Mouse (Mus musculus): ENCODE results near the gene Ube2j1. TPM values are rescaled to one million over a fixed set of nuclear protein-coding genes. Genes with fewer than 3 reads are reported as not detected.
"Not testable (repeated sequence)": the region's sequence is repeated elsewhere in the genome, so short reads cannot be mapped to it uniquely, and the experiment has no call there.

Gene Ube2j1
- polyA plus RNA-seq, 1 experiment from 2014 or later = 30.6 TPM

DNA sequence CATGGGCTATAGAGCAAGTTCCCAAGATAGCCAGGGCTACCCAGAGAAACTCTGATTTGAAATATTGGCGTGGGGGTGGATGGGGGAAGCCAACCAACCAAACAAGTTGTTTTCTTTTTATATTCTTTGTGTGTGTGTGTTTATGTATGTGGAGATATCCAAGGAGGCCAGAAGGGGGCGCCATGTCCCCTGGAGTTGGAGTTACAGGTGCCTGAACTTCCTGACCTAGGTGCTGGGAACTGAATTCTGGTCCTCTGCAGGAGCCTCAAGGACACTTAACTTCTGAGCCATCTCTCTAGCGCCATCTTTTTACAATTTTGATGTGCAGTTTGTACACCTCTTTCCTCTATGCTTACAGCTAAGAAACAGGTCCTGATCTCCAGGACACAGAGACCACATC is 37.0 kb upstream of the Ube2j1 start:
- Histone ChIP-seq H3K4me1 (replicated peaks) (peaks cover 10% of the 10 kb centered on the region; the same call in 1 of the 2 replicates), H3K9me3 (replicated peaks) (no peaks in the 10 kb centered on the region), H3K4me2 (no peak overlapping the region), H3K27me3 (replicated peaks) (no peaks in the 10 kb centered on the region), H3K4me3 (no peak overlapping the region), H3K36me3 (peaks cover 17% of the 10 kb centered on the region), H3K27ac (ENCODE audit: poor library complexity, severe bottlenecking) (no peak overlapping the region), H3K9ac (no peak overlapping the region)
- ATAC-seq (ENCODE audit: insufficient number of reproducible peaks, low FRiP score) = no peak
- WGBS = 81% methylated on average over 3 of the region's 3 CpGs

DNA sequence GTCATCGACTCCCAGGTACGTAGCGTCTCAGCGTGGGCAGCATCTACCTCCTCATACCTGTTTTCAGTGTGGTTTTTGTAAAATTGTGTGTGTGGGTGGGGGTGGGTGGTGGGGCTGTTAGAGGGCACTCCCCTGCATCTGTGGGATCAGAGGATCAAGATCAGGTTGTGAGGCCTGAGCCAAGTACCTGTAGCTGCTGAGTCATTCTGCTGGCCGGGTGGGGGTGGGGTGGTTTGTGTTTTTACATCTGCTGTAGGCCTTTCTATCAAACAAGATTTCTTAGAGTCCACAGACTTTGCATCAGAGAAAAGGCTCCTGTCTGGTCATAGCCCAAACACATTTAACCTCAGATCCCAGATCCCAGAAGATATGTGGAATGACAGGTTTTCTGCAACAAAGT is 35.1 kb upstream of the Ube2j1 start:
- H3K27me3 ChIP-seq (replicated peaks) = no peaks in the 10 kb centered on the region
- WGBS = 96% methylated on average over 5 of the region's 5 CpGs
- ATAC-seq (ENCODE audit: insufficient number of reproducible peaks, low FRiP score) = no peak

GRCm38 (mm10) chr4:32997571-32997970 is 33.6 kb upstream of the Ube2j1 start:
- Histone ChIP-seq H3K4me1 (replicated peaks) (no peaks in the 10 kb centered on the region), H3K27me3 (replicated peaks) (no peaks in the 10 kb centered on the region), H3K4me2 (no peak overlapping the region), H3K9me3 (replicated peaks) (no peaks in the 10 kb centered on the region), H3K9ac (no peak overlapping the region), H3K36me3 (peaks cover 21% of the 10 kb centered on the region), H3K27ac (ENCODE audit: poor library complexity, severe bottlenecking) (no peak overlapping the region), H3K4me3 (no peak overlapping the region)
- WGBS = 92% methylated on average over 5 of the region's 5 CpGs
- ATAC-seq (ENCODE audit: insufficient number of reproducible peaks, low FRiP score) = no peak

More for the DNA sequence above, 35.1 kb upstream of the Ube2j1 start:
- Histone ChIP-seq H3K36me3 (peaks cover 21% of the 10 kb centered on the region), H3K9me3 (replicated peaks) (no peaks in the 10 kb centered on the region), H3K4me2 (no peak overlapping the region), H3K9ac (no peak overlapping the region), H3K4me3 (no peak overlapping the region), H3K4me1 (replicated peaks) (peaks cover 10% of the 10 kb centered on the region; the same call in 1 of the 2 replicates), H3K27ac (ENCODE audit: poor library complexity, severe bottlenecking) (no peak overlapping the region)

DNA sequence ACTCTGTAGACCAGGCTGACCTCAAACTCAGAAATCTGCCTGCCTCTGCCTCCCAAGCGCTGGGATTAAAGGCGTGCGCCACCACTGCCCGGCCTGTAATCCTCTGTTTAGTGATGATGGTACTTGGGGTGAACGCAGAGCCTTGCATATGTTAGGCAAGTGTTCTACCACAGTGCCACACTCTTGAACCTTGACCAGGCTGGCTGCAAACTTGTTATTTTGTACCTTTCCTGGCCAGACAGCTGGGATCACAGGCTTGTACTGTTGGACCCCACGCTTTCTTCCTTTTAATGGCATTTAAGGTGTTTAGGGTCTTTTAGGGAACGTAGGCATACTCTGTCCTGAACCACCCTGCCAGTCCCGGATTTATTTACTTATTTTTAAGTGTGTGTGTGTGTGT is 32.2 kb upstream of the Ube2j1 start:
- H3K4me2 ChIP-seq = no peak overlapping the region
- H3K9me3 ChIP-seq (replicated peaks) = no peaks in the 10 kb centered on the region
- no peak overlapping the region for H3K4me3 ChIP-seq
- no peak overlapping the region for H3K27ac ChIP-seq (ENCODE audit: poor library complexity, severe bottlenecking)
- H3K27me3 ChIP-seq (replicated peaks) = no peaks in the 10 kb centered on the region
- H3K9ac ChIP-seq = no peak overlapping the region
- WGBS = 97% methylated on average over 8 of the region's 8 CpGs
- no peak for ATAC-seq (ENCODE audit: insufficient number of reproducible peaks, low FRiP score)
- peaks cover 20% of the 10 kb centered on the region for H3K36me3 ChIP-seq
- no peaks in the 10 kb centered on the region for H3K4me1 ChIP-seq (replicated peaks)

- no peak for ATAC-seq (ENCODE audit: insufficient number of reproducible peaks, low FRiP score)
- Histone ChIP-seq H3K4me3 (no peak overlapping the region), H3K27me3 (replicated peaks) (no peaks in the 10 kb centered on the region), H3K36me3 (peaks cover 22% of the 10 kb centered on the region), H3K4me2 (no peak overlapping the region), H3K9ac (no peak overlapping the region), H3K9me3 (replicated peaks) (no peaks in the 10 kb centered on the region), H3K4me1 (replicated peaks) (no peaks in the 10 kb centered on the region), H3K27ac (ENCODE audit: poor library complexity, severe bottlenecking) (no peak overlapping the region)
- WGBS = 74% methylated on average over 3 of the region's 3 CpGs
Measured at GRCm38 (mm10) chr4:33002081-33002480, 29.1 kb upstream of the Ube2j1 start.

DNA sequence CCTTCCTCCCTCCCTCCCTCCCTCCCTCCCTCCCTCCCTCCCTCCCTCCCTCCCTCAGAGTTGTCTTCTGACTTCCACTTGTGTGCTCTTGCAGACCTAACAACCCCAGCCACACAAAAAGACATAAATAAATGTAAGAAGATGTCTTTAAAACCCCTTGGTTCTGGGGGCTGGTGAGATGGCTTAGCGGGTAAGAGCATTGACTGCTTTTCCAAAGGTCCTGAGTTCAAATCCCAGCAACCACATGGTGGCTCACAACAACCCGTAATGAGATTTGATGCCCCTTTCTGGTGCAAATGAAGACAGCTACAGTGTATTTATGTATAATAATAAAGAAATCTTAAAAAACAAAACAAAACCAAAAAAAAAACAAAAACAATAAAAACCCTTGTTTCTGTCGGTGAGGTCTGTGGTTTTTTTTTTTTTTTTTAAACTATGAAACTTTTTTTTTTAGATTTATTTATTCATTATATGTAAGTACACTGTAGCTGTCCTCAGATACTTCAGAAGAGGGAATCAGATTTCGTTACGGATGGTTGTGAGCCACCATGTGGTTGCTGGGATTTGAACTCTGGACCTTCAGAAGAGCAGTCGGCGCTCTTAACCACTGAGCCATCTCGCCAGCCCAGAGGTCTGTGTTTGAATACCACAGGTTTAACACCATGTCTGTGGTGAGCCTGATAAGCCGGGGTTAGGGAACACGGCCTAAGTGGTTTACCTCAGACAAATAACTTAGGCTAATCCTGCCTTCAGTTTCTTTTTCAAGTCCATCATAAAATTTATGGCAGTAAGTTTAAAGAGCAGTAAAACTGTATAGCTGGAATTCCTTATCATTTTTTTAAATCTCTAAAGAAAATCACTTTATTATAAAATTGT is 25.4 kb upstream of the Ube2j1 start:
- H3K27ac ChIP-seq (ENCODE audit: poor library complexity, severe bottlenecking); H3K4me3 ChIP-seq; H3K9ac ChIP-seq; H3K27me3 ChIP-seq (replicated peaks); H3K4me1 ChIP-seq (replicated peaks); ATAC-seq (ENCODE audit: insufficient number of reproducible peaks, low FRiP score); H3K4me2 ChIP-seq; H3K9me3 ChIP-seq (replicated peaks): not testable (repeated sequence)
- H3K36me3 ChIP-seq = peaks cover 21% of the 10 kb centered on the region
- 84% methylated on average over 10 of the region's 10 CpGs for WGBS

DNA sequence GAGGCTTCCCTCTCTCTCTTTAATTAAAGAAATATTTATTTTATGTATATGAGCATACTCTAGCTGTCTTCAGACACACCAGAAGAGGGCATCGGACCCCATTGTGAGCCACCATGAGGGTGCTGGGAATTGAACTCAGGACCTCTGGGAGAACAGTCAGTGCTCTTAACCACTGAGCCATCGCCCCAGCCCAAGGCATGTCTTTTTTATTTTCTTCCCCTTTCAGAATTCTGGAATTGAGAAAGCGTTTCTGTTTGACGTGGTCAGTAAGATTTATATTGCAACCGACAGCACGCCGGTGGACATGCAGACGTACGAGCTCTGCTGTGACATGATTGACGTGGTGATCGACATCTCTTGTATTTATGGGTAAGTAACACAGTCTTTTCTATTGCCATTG is 24.4 kb upstream of the Ube2j1 start:
- Histone ChIP-seq H3K9ac (no peak overlapping the region), H3K27ac (ENCODE audit: poor library complexity, severe bottlenecking) (no peak overlapping the region), H3K27me3 (replicated peaks) (no peaks in the 10 kb centered on the region), H3K9me3 (replicated peaks) (no peaks in the 10 kb centered on the region), H3K4me2 (no peak overlapping the region), H3K4me3 (no peak overlapping the region), H3K36me3 (peaks cover 26% of the 10 kb centered on the region), H3K4me1 (replicated peaks) (no peaks in the 10 kb centered on the region)
- no peak for ATAC-seq (ENCODE audit: insufficient number of reproducible peaks, low FRiP score)
- WGBS = 91% methylated on average over 11 of the region's 11 CpGs

- no peaks in the 10 kb centered on the region for H3K4me1 ChIP-seq (replicated peaks)
- no peaks in the 10 kb centered on the region for H3K27me3 ChIP-seq (replicated peaks)
- H3K4me3 ChIP-seq = no peak overlapping the region
- no peak for ATAC-seq (ENCODE audit: insufficient number of reproducible peaks, low FRiP score)
- H3K9ac ChIP-seq = no peak overlapping the region
- H3K9me3 ChIP-seq (replicated peaks) = no peaks in the 10 kb centered on the region
- H3K36me3 ChIP-seq = peaks cover 26% of the 10 kb centered on the region
- 60% methylated on average over 9 of the region's 9 CpGs for WGBS
- no peak overlapping the region for H3K27ac ChIP-seq (ENCODE audit: poor library complexity, severe bottlenecking)
- H3K4me2 ChIP-seq = no peak overlapping the region
Measured at GRCm38 (mm10) chr4:33007443-33008217, 23.6 kb upstream of the Ube2j1 start.

DNA sequence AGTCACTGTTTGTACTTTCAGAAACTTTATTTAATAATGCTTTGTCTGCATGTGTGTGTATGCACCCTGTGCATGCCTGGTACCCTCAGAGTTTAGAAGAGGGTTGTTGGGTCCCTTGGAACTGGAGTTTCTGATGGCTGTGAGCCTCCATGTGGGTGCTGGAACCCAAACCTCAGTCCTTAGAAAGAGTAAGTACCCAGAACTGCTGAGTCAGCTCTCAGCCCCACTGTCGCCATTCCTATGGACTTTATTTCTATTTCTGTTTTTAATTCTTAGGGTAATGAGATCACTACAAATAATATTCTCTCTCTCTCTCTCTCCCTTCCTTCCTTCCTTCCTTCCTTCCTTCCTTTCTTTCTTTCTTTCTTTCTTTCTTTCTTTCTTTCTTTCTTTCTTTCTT is 21.1 kb upstream of the Ube2j1 start:
- H3K9ac ChIP-seq = no peak overlapping the region
- no peak for ATAC-seq (ENCODE audit: insufficient number of reproducible peaks, low FRiP score)
- H3K36me3 ChIP-seq = peaks cover 43% of the 10 kb centered on the region
- no peak overlapping the region for H3K4me3 ChIP-seq
- H3K4me1 ChIP-seq (replicated peaks) = no peaks in the 10 kb centered on the region
- 91% methylated on average over 1 of the region's 1 CpGs for WGBS
- H3K9me3 ChIP-seq (replicated peaks) = no peaks in the 10 kb centered on the region
- no peak overlapping the region for H3K4me2 ChIP-seq
- H3K27me3 ChIP-seq (replicated peaks) = no peaks in the 10 kb centered on the region
- no peak overlapping the region for H3K27ac ChIP-seq (ENCODE audit: poor library complexity, severe bottlenecking)

- ATAC-seq (ENCODE audit: insufficient number of reproducible peaks, low FRiP score) = no peak
- H3K27me3 ChIP-seq (replicated peaks) = no peaks in the 10 kb centered on the region
- no peak overlapping the region for H3K4me3 ChIP-seq
- H3K9me3 ChIP-seq (replicated peaks) = no peaks in the 10 kb centered on the region
- 80% methylated on average over 4 of the region's 4 CpGs for WGBS
- no peak overlapping the region for H3K27ac ChIP-seq (ENCODE audit: poor library complexity, severe bottlenecking)
- peaks cover 37% of the 10 kb centered on the region for H3K36me3 ChIP-seq
- no peak overlapping the region for H3K4me2 ChIP-seq
- H3K4me1 ChIP-seq (replicated peaks) = no peaks in the 10 kb centered on the region
- H3K9ac ChIP-seq = no peak overlapping the region
Measured at GRCm38 (mm10) chr4:33012484-33012883, 18.7 kb upstream of the Ube2j1 start.

DNA sequence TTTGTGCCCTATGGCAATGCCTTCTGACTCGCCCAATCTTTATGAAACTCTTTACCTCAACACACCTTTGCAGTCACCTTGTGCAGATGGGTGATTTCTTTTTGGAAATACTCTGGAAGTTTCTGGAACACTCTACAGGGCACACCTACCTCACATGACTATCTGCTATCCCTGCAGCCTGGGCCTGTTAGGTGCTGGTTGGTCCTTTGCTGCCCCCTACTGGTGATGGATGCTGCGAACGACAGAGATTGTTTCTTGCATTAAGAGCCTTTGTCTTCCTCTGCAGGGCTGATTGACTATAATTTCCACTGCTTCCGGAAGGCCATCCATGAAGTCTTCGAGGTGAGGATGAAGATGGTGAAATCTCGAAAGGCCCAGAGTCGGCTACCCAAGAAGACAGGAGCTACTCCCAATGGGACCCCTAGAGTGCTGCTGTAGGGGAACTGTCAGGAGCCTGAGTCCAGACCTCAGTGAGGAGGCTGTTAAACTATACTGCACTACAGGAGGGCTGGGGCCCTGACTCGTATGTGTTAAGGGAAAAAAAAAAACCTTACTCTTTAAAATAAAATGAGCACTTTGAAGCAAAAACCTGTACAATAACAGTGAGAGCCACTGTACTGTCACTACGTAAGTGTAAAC is 12.7 kb upstream of the Ube2j1 start:
- 47% methylated on average over 9 of the region's 9 CpGs for WGBS
- peak; percentile 42; the same call in 1 of the 2 replicates for ATAC-seq (ENCODE audit: insufficient number of reproducible peaks, low FRiP score)
- no peak overlapping the region for H3K4me3 ChIP-seq
- H3K4me1 ChIP-seq (replicated peaks) = 0 out of 2 replicates have a peak, but pooled peaks cover 4% of the 10 kb centered on the region
- no peaks in the 10 kb centered on the region for H3K9me3 ChIP-seq (replicated peaks)
- H3K27ac ChIP-seq (ENCODE audit: poor library complexity, severe bottlenecking) = no peak overlapping the region
- peaks cover 32% of the 10 kb centered on the region for H3K36me3 ChIP-seq
- H3K4me2 ChIP-seq = no peak overlapping the region
- H3K27me3 ChIP-seq (replicated peaks) = no peaks in the 10 kb centered on the region
- H3K9ac ChIP-seq = no peak overlapping the region
